Mouse (Mus musculus): ENCODE measurements around the gene Erbb2. TPM values are rescaled to one million over a fixed set of nuclear protein-coding genes. Genes with fewer than 3 reads are reported as not detected.

The Erbb2 gene
- polyA plus RNA-seq, 1 experiment from 2014 or later, result 48.0 TPM

GRCm38 (mm10) chr11:98459860-98460259, 47.6 kb downstream of the Erbb2 start:
- no peak for ATAC-seq (replicated peaks; ENCODE audit: insufficient number of reproducible peaks, low FRiP score, low TSS enrichment)
- peaks cover 33% of the 10 kb centered on the region for H3K27me3 ChIP-seq (ENCODE audit: control insufficient read depth, insufficient read depth, low read length)
- no peak overlapping the region for H3K4me2 ChIP-seq
- 73% methylated on average over 9 of the region's 9 CpGs for WGBS (ENCODE audit: insufficient replicate concordance)
- H3K9me3 ChIP-seq (replicated peaks; ENCODE audit: control insufficient read depth, low read length), result no peaks in the 10 kb centered on the region
- H3K4me1 ChIP-seq (ENCODE audit: control insufficient read depth, insufficient read depth, low read length), result peaks cover 11% of the 10 kb centered on the region
- H3K36me3 ChIP-seq (ENCODE audit: control insufficient read depth, insufficient read depth, low read length), result no peaks in the 10 kb centered on the region
- H3K9ac ChIP-seq (ENCODE audit: low read depth, low read length), result no peak overlapping the region
- no peak overlapping the region for H3K4me3 ChIP-seq (ENCODE audit: low read depth, low read length)
- H3K27ac ChIP-seq (ENCODE audit: low read depth, low read length), result no peak overlapping the region

DNA sequence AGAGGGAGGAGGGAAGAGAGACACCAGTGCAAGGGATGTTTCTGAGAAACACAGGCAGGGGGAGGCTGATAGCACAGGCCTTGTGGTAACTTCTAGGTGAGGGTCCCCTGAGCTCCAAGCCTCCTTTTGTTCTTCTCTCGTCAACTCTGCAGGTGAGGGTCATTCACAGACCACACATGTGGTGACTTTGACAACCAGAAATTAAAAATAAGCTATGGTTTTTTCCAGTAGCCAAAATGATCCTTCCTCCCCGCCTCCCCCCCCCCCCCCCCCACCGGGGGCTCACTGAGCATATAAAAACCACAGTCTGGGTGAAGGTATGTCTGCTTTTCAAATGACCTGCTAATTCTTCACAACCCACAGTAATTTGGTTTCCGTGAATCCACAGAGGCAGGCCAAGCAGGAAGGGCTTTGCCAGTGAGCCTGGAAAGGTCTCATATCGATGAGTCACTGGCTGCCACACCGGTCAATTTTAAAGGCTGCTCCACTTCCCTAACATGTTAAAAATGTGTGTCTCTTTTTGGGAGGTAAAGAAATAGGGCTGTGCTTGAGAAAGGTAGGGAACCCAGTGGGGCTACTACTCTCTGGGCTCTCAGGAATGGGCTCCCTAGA, 48.9 kb downstream of the Erbb2 start:
- no peak for ATAC-seq (replicated peaks; ENCODE audit: insufficient number of reproducible peaks, low FRiP score, low TSS enrichment)
- Histone ChIP-seq H3K36me3 (ENCODE audit: control insufficient read depth, insufficient read depth, low read length) (no peaks in the 10 kb centered on the region), H3K27ac (ENCODE audit: low read depth, low read length) (no peak overlapping the region), H3K4me3 (ENCODE audit: low read depth, low read length) (no peak overlapping the region), H3K9me3 (replicated peaks; ENCODE audit: control insufficient read depth, low read length) (no peaks in the 10 kb centered on the region), H3K9ac (ENCODE audit: low read depth, low read length) (no peak overlapping the region), H3K4me2 (no peak overlapping the region), H3K27me3 (ENCODE audit: control insufficient read depth, insufficient read depth, low read length) (peaks cover 33% of the 10 kb centered on the region), H3K4me1 (ENCODE audit: control insufficient read depth, insufficient read depth, low read length) (peaks cover 11% of the 10 kb centered on the region)
- WGBS (ENCODE audit: insufficient replicate concordance), result 48% methylated on average over 6 of the region's 6 CpGs

DNA sequence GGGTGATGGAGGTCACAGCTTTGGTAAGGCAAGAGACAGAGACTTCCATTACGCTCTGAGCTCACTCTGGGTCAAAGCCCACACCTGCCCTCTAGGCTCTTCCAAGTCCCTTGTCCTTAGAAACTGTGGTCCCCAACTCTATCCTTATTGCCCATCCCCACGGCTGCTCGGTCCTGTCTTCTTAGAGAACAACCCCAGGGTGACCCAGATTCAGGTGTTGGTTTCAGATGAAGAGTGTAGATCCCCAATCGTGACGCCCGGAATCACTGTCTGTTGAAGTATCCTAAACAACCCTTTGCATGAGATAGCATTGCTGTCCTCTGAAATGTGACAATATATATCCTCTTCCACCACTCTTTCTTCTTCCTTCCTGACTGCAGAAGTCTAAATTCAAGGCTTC, 50.0 kb downstream of the Erbb2 start:
- H3K27me3 ChIP-seq (ENCODE audit: control insufficient read depth, insufficient read depth, low read length), result peaks cover 33% of the 10 kb centered on the region
- 79% methylated on average over 6 of the region's 6 CpGs for WGBS (ENCODE audit: insufficient replicate concordance)

DNA sequence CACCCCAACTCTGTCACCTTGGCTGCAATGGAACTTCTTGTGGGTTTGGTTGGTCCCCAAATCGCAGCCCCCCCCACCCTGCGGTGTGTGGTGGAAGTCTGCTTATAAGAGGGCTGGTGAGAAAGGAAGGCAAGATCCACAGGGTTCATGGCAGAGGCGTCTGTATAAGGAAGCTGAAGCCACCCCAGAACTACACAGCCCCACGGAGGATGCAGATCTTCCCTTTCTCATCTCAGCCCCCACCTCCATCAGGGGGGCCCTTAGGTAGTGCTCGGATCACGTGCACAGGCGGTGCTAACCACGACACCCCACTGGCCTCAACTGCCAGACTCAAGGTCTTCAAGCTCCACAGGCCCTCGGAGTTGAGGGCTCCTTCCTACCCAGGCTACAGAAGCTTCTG, 51.6 kb downstream of the Erbb2 start:
- no peaks in the 10 kb centered on the region for H3K9me3 ChIP-seq (replicated peaks; ENCODE audit: control insufficient read depth, low read length)
- no peaks in the 10 kb centered on the region for H3K4me1 ChIP-seq (ENCODE audit: control insufficient read depth, insufficient read depth, low read length)
- no peak overlapping the region for H3K4me3 ChIP-seq (ENCODE audit: low read depth, low read length)
- no peak overlapping the region for H3K9ac ChIP-seq (ENCODE audit: low read depth, low read length)
- WGBS (ENCODE audit: insufficient replicate concordance), result 80% methylated on average over 9 of the region's 9 CpGs
- no peak overlapping the region for H3K4me2 ChIP-seq
- no peaks in the 10 kb centered on the region for H3K36me3 ChIP-seq (ENCODE audit: control insufficient read depth, insufficient read depth, low read length)
- ATAC-seq (replicated peaks; ENCODE audit: insufficient number of reproducible peaks, low FRiP score, low TSS enrichment), result no peak
- H3K27ac ChIP-seq (ENCODE audit: low read depth, low read length), result no peak overlapping the region
- H3K27me3 ChIP-seq (ENCODE audit: control insufficient read depth, insufficient read depth, low read length), result peaks cover 22% of the 10 kb centered on the region

More for the DNA sequence above, 50.0 kb downstream of the Erbb2 start:
- no peaks in the 10 kb centered on the region for H3K36me3 ChIP-seq (ENCODE audit: control insufficient read depth, insufficient read depth, low read length)
- H3K27ac ChIP-seq (ENCODE audit: low read depth, low read length), result no peak overlapping the region
- peaks cover 7% of the 10 kb centered on the region for H3K4me1 ChIP-seq (ENCODE audit: control insufficient read depth, insufficient read depth, low read length)
- H3K9me3 ChIP-seq (replicated peaks; ENCODE audit: control insufficient read depth, low read length), result no peaks in the 10 kb centered on the region
- ATAC-seq (replicated peaks; ENCODE audit: insufficient number of reproducible peaks, low FRiP score, low TSS enrichment), result no peak
- no peak overlapping the region for H3K4me3 ChIP-seq (ENCODE audit: low read depth, low read length)
- H3K4me2 ChIP-seq, result no peak overlapping the region
- no peak overlapping the region for H3K9ac ChIP-seq (ENCODE audit: low read depth, low read length)

DNA sequence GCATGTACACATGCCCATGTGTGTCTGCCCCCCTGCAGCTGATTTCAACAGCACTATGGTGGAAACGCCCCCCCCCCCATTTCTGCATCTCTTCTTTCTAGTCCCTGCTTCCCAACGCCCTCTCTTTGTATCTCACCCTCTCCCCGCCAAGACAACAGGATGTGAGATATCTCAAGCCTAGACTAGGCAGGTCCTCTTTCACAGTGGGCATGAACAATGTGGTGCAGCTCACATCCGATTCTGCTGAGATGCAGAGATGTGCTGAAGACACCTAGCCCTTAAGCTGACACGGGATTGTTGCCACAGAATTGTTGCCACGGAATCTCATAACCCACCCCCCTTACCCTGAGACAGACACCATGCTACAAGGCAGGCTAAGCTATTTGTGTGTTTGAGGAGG, 52.2 kb downstream of the Erbb2 start:
- 67% methylated on average over 6 of the region's 6 CpGs for WGBS (ENCODE audit: insufficient replicate concordance)
- peaks cover 16% of the 10 kb centered on the region for H3K27me3 ChIP-seq (ENCODE audit: control insufficient read depth, insufficient read depth, low read length)
- no peak overlapping the region for H3K9ac ChIP-seq (ENCODE audit: low read depth, low read length)
- H3K27ac ChIP-seq (ENCODE audit: low read depth, low read length), result no peak overlapping the region
- no peaks in the 10 kb centered on the region for H3K36me3 ChIP-seq (ENCODE audit: control insufficient read depth, insufficient read depth, low read length)
- no peak for ATAC-seq (replicated peaks; ENCODE audit: insufficient number of reproducible peaks, low FRiP score, low TSS enrichment)
- H3K4me3 ChIP-seq (ENCODE audit: low read depth, low read length), result no peak overlapping the region
- H3K9me3 ChIP-seq (replicated peaks; ENCODE audit: control insufficient read depth, low read length), result no peaks in the 10 kb centered on the region
- H3K4me2 ChIP-seq, result no peak overlapping the region
- no peaks in the 10 kb centered on the region for H3K4me1 ChIP-seq (ENCODE audit: control insufficient read depth, insufficient read depth, low read length)

DNA sequence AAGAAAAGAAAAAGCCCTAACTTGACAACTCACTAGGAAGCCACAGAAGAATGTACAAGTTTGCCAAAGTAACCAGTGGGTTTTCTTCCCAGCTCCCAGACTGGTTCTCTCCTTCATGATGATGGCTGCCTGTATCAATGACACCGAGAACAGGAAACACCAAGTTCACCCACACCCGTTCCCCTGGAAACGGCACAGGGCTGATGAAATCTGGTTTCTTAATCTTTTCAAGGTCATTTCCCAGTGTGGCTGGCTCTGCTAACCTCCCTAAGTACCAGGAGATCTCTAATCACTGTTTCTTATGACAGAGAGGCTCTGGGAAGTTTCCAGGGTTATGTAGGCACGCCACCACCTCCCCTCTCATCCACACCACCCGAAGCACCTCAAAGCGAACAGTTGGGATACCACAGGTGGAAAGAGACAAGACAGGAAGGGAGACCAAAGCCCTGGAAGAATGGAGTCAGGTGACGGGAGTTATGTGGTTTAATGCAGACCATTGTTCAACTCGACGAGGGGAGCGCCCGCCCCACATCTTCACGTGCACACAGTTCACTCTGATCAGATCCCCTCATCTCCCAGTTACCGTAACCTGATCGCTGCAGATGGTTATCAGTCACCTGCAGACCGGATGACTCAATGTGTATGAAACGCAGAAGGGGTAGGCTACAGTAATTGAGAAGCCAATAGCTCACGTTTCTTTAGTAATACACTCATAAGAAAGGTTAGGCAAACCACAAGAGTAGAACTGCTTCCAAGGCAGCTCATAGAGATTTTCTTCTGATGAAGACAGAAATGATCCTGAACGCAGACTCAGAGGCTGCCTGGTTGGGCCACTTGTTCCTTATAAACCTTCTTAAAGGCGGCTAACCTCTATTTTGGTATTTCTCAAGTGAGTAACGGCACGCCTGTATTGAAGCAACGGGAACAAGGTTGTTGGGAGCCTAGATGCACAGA, 57.8 kb downstream of the Erbb2 start:
- no peak for ATAC-seq (replicated peaks; ENCODE audit: insufficient number of reproducible peaks, low FRiP score, low TSS enrichment)
- Histone ChIP-seq H3K4me1 (ENCODE audit: control insufficient read depth, insufficient read depth, low read length) (no peaks in the 10 kb centered on the region; the same call in 1 of the 2 replicates), H3K9me3 (replicated peaks; ENCODE audit: control insufficient read depth, low read length) (no peaks in the 10 kb centered on the region), H3K4me2 (no peak overlapping the region), H3K9ac (ENCODE audit: low read depth, low read length) (no peak overlapping the region), H3K27ac (ENCODE audit: low read depth, low read length) (no peak overlapping the region), H3K27me3 (ENCODE audit: control insufficient read depth, insufficient read depth, low read length) (no peaks in the 10 kb centered on the region), H3K4me3 (ENCODE audit: low read depth, low read length) (no peak overlapping the region), H3K36me3 (ENCODE audit: control insufficient read depth, insufficient read depth, low read length) (no peaks in the 10 kb centered on the region)
- 69% methylated on average over 22 of the region's 22 CpGs for WGBS (ENCODE audit: insufficient replicate concordance)

- Histone ChIP-seq H3K4me3 (ENCODE audit: low read depth, low read length) (no peak overlapping the region), H3K9ac (ENCODE audit: low read depth, low read length) (no peak overlapping the region), H3K36me3 (ENCODE audit: control insufficient read depth, insufficient read depth, low read length) (no peaks in the 10 kb centered on the region), H3K27me3 (ENCODE audit: control insufficient read depth, insufficient read depth, low read length) (no peaks in the 10 kb centered on the region), H3K27ac (ENCODE audit: low read depth, low read length) (no peak overlapping the region), H3K4me1 (ENCODE audit: control insufficient read depth, insufficient read depth, low read length) (no peaks in the 10 kb centered on the region; the same call in 1 of the 2 replicates), H3K4me2 (no peak overlapping the region), H3K9me3 (replicated peaks; ENCODE audit: control insufficient read depth, low read length) (no peaks in the 10 kb centered on the region)
- ATAC-seq (replicated peaks; ENCODE audit: insufficient number of reproducible peaks, low FRiP score, low TSS enrichment), result no peak
- whole genome bisulfite sequencing (ENCODE audit: insufficient replicate concordance), result 66% methylated on average over 6 of the region's 6 CpGs
These were observed 58.5 kb downstream of the Erbb2 start for GRCm38 (mm10) chr11:98470795-98471194.

DNA sequence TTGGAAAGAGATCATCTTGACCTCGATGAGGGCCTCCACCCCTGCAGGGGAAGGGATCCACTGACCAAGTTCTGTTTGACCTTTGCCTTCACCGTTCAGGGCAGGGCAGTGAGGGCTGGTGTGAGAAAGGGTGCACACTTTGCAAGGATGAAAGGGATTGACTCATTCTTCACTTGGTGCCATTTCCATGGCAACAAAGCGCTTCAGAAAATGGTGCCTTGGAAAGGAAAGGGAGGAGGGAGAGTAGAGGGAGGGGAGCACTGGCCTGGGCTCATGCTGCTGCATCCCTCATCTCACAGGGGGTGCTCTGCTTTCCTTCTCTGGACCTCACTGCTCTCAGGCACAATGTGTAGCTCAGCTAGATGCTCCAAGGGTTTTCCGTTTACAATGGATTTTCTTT, 60.4 kb downstream of the Erbb2 start:
- no peak overlapping the region for H3K27ac ChIP-seq (ENCODE audit: low read depth, low read length)
- no peak overlapping the region for H3K4me3 ChIP-seq (ENCODE audit: low read depth, low read length)
- H3K4me1 ChIP-seq (ENCODE audit: control insufficient read depth, insufficient read depth, low read length), result no peaks in the 10 kb centered on the region; the same call in 1 of the 2 replicates
- ATAC-seq (replicated peaks; ENCODE audit: insufficient number of reproducible peaks, low FRiP score, low TSS enrichment), result no peak
- no peaks in the 10 kb centered on the region for H3K27me3 ChIP-seq (ENCODE audit: control insufficient read depth, insufficient read depth, low read length)
- 69% methylated on average over 4 of the region's 4 CpGs for WGBS (ENCODE audit: insufficient replicate concordance)
- no peak overlapping the region for H3K9ac ChIP-seq (ENCODE audit: low read depth, low read length)
- H3K4me2 ChIP-seq, result no peak overlapping the region
- no peaks in the 10 kb centered on the region for H3K9me3 ChIP-seq (replicated peaks; ENCODE audit: control insufficient read depth, low read length)
- no peaks in the 10 kb centered on the region for H3K36me3 ChIP-seq (ENCODE audit: control insufficient read depth, insufficient read depth, low read length)

Data from heart, embryonic 11.5 days (tissue).